Mouse (Mus musculus) cerebellum, postnatal 36 days (tissue): ENCODE results near the gene Dppa4.

ENCODE experiments used
- DNase-seq, 2 experiments: peaks; one replicate each; pipeline ENCODE4 v3.0.0; 2021 to 2022; ENCODE audit warnings: mixed read lengths in 2 of 2

Dppa4 gene

DNA sequence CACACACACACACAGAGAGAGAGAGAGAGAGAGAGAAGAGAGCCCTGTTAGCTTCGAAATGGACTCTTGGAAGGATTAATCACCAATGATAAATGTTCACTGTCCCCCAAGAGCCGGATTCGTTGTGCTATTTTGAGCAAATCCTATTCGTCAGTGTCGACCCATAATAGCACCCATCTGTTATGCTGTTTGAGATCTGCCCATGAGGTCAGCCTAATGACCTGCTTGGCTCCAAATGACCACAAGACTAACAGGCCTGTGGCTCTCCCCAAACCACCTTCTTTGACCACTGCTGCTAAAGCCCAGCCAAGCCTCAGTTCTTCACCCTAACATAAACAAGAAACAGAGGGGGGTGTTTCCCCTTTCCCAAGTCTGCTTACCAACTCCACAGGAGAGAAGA is 43.4 kb downstream of the Dppa4 start:
- peak; percentile 18 to 44 for DNase-seq

DNA sequence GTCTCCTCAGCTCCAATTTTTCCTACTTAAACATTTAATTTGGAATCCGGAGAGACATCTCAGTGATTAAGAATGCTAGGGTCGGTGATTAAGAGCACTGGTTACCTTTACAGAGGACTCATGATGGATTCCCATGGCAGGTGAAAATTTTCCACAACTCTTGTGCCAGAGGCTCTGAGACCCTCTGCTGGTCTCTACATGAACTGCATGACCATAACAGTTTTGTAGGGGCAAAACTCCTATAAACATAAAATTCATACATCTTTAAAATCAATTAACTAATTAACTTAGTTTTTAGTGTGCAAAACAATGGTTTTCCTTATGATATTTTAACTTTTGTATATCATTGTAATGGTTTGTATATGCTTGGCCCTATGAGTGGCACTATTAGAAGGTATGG is 44.9 kb downstream of the Dppa4 start:
- no peak for DNase-seq

DNA sequence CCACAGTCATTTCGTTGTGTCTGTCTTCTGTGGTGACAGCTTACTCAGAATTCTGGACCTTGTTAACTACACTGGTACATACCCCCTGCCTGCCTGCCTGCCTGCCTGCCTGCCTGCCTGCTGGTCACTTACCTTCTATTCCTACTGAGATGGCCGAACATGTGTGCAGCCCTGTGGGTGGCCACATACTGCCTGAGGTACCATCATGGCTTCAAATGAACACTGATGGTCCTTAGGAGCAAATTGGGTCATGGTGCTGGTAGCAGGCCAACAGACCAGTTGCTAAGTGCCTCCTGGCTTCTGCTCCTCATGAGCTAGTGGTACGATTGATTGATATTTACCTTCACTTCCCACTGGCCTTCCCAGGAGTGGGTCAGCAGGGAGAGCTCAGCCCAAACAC is 48.3 kb downstream of the Dppa4 start:
- peak; percentile 90 to 91 for DNase-seq

DNA sequence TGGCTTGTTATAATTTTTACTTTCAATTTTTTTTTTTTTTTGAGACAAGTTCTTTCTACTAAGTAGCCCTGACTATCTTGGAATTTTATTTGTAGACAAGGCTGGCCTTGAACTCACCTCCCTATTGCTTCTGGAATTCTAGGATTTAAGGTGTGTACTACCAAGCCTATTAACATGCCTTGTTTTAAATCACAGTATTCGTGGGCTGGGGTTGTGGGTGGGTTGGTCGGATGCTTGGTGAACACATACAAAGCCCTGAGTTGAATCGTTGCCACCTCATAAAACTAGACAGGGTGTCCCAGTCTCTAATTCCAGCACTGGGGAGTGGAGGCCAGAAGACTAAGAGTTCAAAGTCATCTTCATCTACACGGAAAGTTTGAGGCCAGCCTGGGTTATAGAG is 51.8 kb downstream of the Dppa4 start:
- no peak for DNase-seq
